Mouse (Mus musculus) C2C12 (cell line): ENCODE data around the gene Emc3. TPM values are rescaled to one million over a fixed set of nuclear protein-coding genes. Genes with fewer than 3 reads are reported as not detected.

ENCODE experiments used
- H3K27me3 ChIP-seq: one replicate; pipeline ENCODE4 v1.6.1; 2011; ENCODE audit not compliant: control insufficient read depth, insufficient read depth, insufficient read length
- H3K36me3 ChIP-seq: one replicate; pipeline ENCODE4 v1.6.1; 2011; ENCODE audit not compliant: control insufficient read depth, insufficient read depth
- H3K4me3 ChIP-seq: one replicate; pipeline ENCODE4 v1.5.1; 2011; ENCODE audit warnings: mild to moderate bottlenecking, control low read depth; ENCODE audit not compliant: poor library complexity, insufficient read depth, severe bottlenecking
- H3K79me2 ChIP-seq: one replicate; pipeline ENCODE4 v1.6.1; 2011; ENCODE audit not compliant: control insufficient read depth, insufficient read depth
- H3K79me3 ChIP-seq: one replicate; pipeline ENCODE4 v1.6.1; 2011; ENCODE audit warnings: low read depth, control low read depth
- H3ac ChIP-seq: one replicate; pipeline ENCODE3; 2011; ENCODE audit warnings: low read depth; ENCODE audit not compliant: control insufficient read depth, insufficient read length
- CEBPB ChIP-seq: IDR thresholded peaks from one replicate; pipeline ENCODE4 v1.6.1; 2011; ENCODE audit warnings: low read depth, mild to moderate bottlenecking, control low read depth, moderate library complexity
- CTCF ChIP-seq: IDR thresholded peaks from one replicate; pipeline ENCODE4 v1.5.1; 2011; ENCODE audit not compliant: control insufficient read depth, insufficient read depth, insufficient read length
- FOSL1 ChIP-seq: IDR thresholded peaks from one replicate; pipeline ENCODE4 v1.8.0; 2011; ENCODE audit warnings: mild to moderate bottlenecking, low read length; ENCODE audit not compliant: poor library complexity, insufficient read depth, severe bottlenecking
- MAX ChIP-seq: IDR thresholded peaks from one replicate; pipeline ENCODE4 v1.6.1; 2011; ENCODE audit warnings: mild to moderate bottlenecking, control low read depth
- MYOD1 ChIP-seq: IDR thresholded peaks from one replicate; pipeline ENCODE4 v1.6.1; 2011; ENCODE audit warnings: low read depth; ENCODE audit not compliant: control insufficient read depth, insufficient read length
- MYOG ChIP-seq: IDR thresholded peaks from one replicate; pipeline ENCODE4 v1.6.1; 2011; ENCODE audit not compliant: control insufficient read depth, insufficient read length; ENCODE audit errors: extremely low read depth
- USF1 ChIP-seq: IDR thresholded peaks from one replicate; pipeline ENCODE4 v1.6.1; 2011; ENCODE audit warnings: low read depth, mild to moderate bottlenecking, control low read depth, moderate library complexity
- polyA plus RNA-seq: library from polyadenylated mRNA; unstranded; fragments of >200 nt; fragmentation: generic; extraction: Trizol; gene quantifications from one replicate; pipeline ENCODE4 v1.2.1, GENCODE M21; 2012; ENCODE audit warnings: missing spikeins

Emc3 gene
- polyA plus RNA-seq, 1 experiment = 68.3 TPM

- Histone ChIP-seq H3K27me3 (no peaks in the 10 kb centered on the region), H3K4me3 (no peak overlapping the region), H3K36me3 (peaks cover 16% of the 10 kb centered on the region), H3K79me3 (no peaks in the 10 kb centered on the region), H3ac (no peak overlapping the region), H3K79me2 (no peaks in the 10 kb centered on the region)
- TF ChIP-seq USF1 (no peak), MAX (no peak), FOSL1 (no peak), MYOG (no peak), MYOD1 (no peak), CEBPB (no peak), CTCF (no peak)
Measured at GRCm38 (mm10) chr6:113492101-113492864, 39.2 kb downstream of the Emc3 start.

GRCm38 (mm10) chr6:113489410-113489809, 42.0 kb downstream of the Emc3 start:
- Histone ChIP-seq H3K36me3 (peaks cover 16% of the 10 kb centered on the region), H3K79me3 (no peaks in the 10 kb centered on the region), H3K27me3 (no peaks in the 10 kb centered on the region), H3ac (no peak overlapping the region), H3K4me3 (no peak overlapping the region), H3K79me2 (no peaks in the 10 kb centered on the region)
- TF ChIP-seq MYOG (no peak), MYOD1 (no peak), MAX (no peak), CEBPB (no peak), FOSL1 (no peak), USF1 (no peak), CTCF (no peak)

GRCm38 (mm10) chr6:113487125-113487576, 44.3 kb downstream of the Emc3 start:
- Histone ChIP-seq H3ac (no peak overlapping the region), H3K36me3 (peaks cover 16% of the 10 kb centered on the region), H3K4me3 (no peak overlapping the region), H3K79me3 (no peaks in the 10 kb centered on the region), H3K27me3 (no peaks in the 10 kb centered on the region), H3K79me2 (no peaks in the 10 kb centered on the region)
- TF ChIP-seq FOSL1 (no peak), MYOD1 (peak; percentile 81), CEBPB (peak; percentile 95)

- no peaks in the 10 kb centered on the region for H3K79me2 ChIP-seq
- H3ac ChIP-seq = peak overlapping the region; percentile 24
- no peaks in the 10 kb centered on the region for H3K79me3 ChIP-seq
- no peaks in the 10 kb centered on the region for H3K27me3 ChIP-seq
- TF ChIP-seq FOSL1 (no peak), MYOD1 (no peak), CEBPB (no peak), MYOG (no peak), MAX (no peak), USF1 (no peak), CTCF (no peak)
- peaks cover 9% of the 10 kb centered on the region for H3K36me3 ChIP-seq
- H3K4me3 ChIP-seq = peak overlapping the region; percentile 14
Measured at GRCm38 (mm10) chr6:113483729-113484128, 47.7 kb downstream of the Emc3 start.

GRCm38 (mm10) chr6:113483100-113483615, 48.3 kb downstream of the Emc3 start, which contains the start of gene Creld1:
TSS of gene Creld1 (plus strand) at chr6:113483297.
- H3K27me3 ChIP-seq = no peaks in the 10 kb centered on the region
- no peaks in the 10 kb centered on the region for H3K79me3 ChIP-seq
- H3K4me3 ChIP-seq = peak within 1 kb of the TSS; percentile 14
- peaks cover 3% of the 10 kb centered on the region for H3K36me3 ChIP-seq
- no peaks in the 10 kb centered on the region for H3K79me2 ChIP-seq
- no peak for TF ChIP-seq MYOG
- no peak for TF ChIP-seq FOSL1
- TF ChIP-seq MYOD1 = no peak
- no peak for TF ChIP-seq MAX
- no peak for TF ChIP-seq CEBPB
- no peak for TF ChIP-seq USF1
- no peak for TF ChIP-seq CTCF
- H3ac ChIP-seq = peak within 1 kb of the TSS; percentile 24
